Mouse (Mus musculus) liver, embryonic 16.5 days (tissue): ENCODE results near the gene Defb26. TPM values are rescaled to one million over a fixed set of nuclear protein-coding genes. Genes with fewer than 3 reads are reported as not detected.

Experiments
- ATAC-seq: fragments of 200-750 bp; cut with Nextera tagmentation; 2 replicates; pipeline ENCODE4 v1.8.0; 2017; ENCODE audit warnings: low read depth, mild to moderate bottlenecking, moderate number of reproducible peaks, moderate library complexity
- H3K27ac ChIP-seq: fragments of 300-500 bp; sonication (generic); 2 replicates; pipeline ENCODE4 v1.5.1; 2014; ENCODE audit warnings: mild to moderate bottlenecking, low read length
- H3K27me3 ChIP-seq: fragments of 300-500 bp; sonication (generic); 2 replicates; pipeline ENCODE4 v1.6.1; 2014; ENCODE audit warnings: low read depth, low read length, mixed read lengths; ENCODE audit not compliant: control insufficient read depth, insufficient read depth
- H3K36me3 ChIP-seq: fragments of 300-500 bp; sonication (generic); 2 replicates; pipeline ENCODE4 v1.6.1; 2014; ENCODE audit warnings: mild to moderate bottlenecking; ENCODE audit not compliant: control insufficient read depth, insufficient read depth
- H3K4me1 ChIP-seq: fragments of 300-500 bp; sonication (generic); 2 replicates; pipeline ENCODE4 v1.6.1; 2014; ENCODE audit warnings: low read depth, low read length, mixed read lengths; ENCODE audit not compliant: control insufficient read depth
- H3K4me2 ChIP-seq: fragments of 300-500 bp; sonication (generic); 2 replicates; pipeline ENCODE4 v1.6.1; 2014; ENCODE audit warnings: low read depth, low read length, mixed read lengths
- H3K4me3 ChIP-seq: fragments of 300-500 bp; sonication (generic); 2 replicates; pipeline ENCODE4 v1.5.1; 2014; ENCODE audit warnings: low read depth, mild to moderate bottlenecking, low read length
- H3K9ac ChIP-seq: fragments of 300-500 bp; sonication (generic); 2 replicates; pipeline ENCODE4 v1.6.1; 2014; ENCODE audit warnings: low read depth, low read length
- H3K9me3 ChIP-seq: fragments of 300-500 bp; sonication (generic); replicated peaks from 2 replicates; pipeline ENCODE4 v1.6.1; 2016; ENCODE audit warnings: low read length; ENCODE audit not compliant: control insufficient read depth
- WGBS: fragments of 180-500 bp; shearing (Covaris S2); extraction: QIAGEN DNeasy Blood & Tissue Kit; methylation state at CpG from one replicate; pipeline ENCODE4 v1.1.7; 2014; ENCODE audit not compliant: insufficient replicate concordance; 5-methylcytosine and 5-hydroxymethylcytosine counted together
- polyA plus RNA-seq: library from polyadenylated mRNA; unstranded; fragments of >200 nt; fragmentation: Nextera tagmentation; extraction: Ambion mirVana; gene quantifications from 2 replicates; pipeline ENCODE4 v1.2.1, GENCODE M21; 2015

The Defb26 gene
- not detected in 2 replicates for polyA plus RNA-seq

GRCm38 (mm10) chr2:152511592-152511991, at the start of gene Defb26:
Gene Defb26 (minus strand): TSS chr2:152511692.
- Histone ChIP-seq H3K27ac (no peak within 1 kb of the TSS), H3K36me3 (no peaks in the 10 kb centered on the region), H3K27me3 (no peaks in the 10 kb centered on the region), H3K9ac (no peak within 1 kb of the TSS), H3K4me3 (no peak within 1 kb of the TSS), H3K9me3 (no peaks in the 10 kb centered on the region), H3K4me1 (no peaks in the 10 kb centered on the region), H3K4me2 (no peak within 1 kb of the TSS)
- ATAC-seq, result no peak
- WGBS, result 62% methylated on average over 1 of the region's 1 CpGs

GRCm38 (mm10) chr2:152556655-152557054, 45.2 kb upstream of the Defb26 start:
- no peak for ATAC-seq
- no peak overlapping the region for H3K27ac ChIP-seq
- no peak overlapping the region for H3K9ac ChIP-seq
- H3K4me3 ChIP-seq, result no peak overlapping the region
- 60% methylated on average over 7 of the region's 7 CpGs for WGBS
- no peaks in the 10 kb centered on the region for H3K4me1 ChIP-seq
- H3K27me3 ChIP-seq, result no peaks in the 10 kb centered on the region
- H3K36me3 ChIP-seq, result no peaks in the 10 kb centered on the region
- H3K9me3 ChIP-seq, result no peaks in the 10 kb centered on the region
- no peak overlapping the region for H3K4me2 ChIP-seq

DNA sequence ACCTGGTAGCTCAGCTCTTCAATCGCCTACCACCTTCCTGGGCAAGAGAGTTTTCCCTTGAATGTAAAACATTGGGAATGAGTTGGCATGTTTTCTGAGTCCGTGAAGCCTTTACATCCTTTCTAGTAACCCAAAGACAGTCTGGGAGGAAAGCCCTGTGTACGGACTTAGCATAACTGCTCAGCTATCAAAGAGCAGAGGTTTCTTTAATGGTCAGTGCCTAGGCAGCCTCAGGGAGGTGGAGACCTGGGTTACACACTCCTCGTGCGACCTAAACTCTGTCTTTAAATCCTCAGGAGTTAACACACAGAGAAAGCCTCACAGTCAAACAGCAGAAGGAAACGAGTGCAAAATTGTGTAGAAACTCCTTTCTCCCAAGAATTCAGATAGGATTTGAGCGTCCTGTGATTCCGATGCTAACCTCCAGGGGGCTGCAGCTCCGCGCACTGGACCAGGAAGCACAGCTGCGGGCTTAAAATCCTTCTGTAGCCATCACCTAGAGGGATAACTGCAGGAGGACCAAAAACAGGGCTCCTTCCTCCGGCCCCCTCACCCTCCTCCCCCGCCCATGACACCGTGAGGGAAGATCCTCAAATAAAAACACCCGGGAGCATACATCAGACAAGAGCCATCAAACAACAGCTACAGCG, 42.4 kb upstream of the Defb26 start:
- Histone ChIP-seq H3K9me3 (no peaks in the 10 kb centered on the region), H3K9ac (no peak overlapping the region), H3K4me1 (no peaks in the 10 kb centered on the region), H3K27ac (no peak overlapping the region), H3K36me3 (no peaks in the 10 kb centered on the region), H3K4me2 (no peak overlapping the region), H3K27me3 (no peaks in the 10 kb centered on the region), H3K4me3 (no peak overlapping the region)
- 11% methylated on average over 16 of the region's 16 CpGs for WGBS
- ATAC-seq, result no peak

- no peak overlapping the region for H3K4me3 ChIP-seq
- no peaks in the 10 kb centered on the region for H3K4me1 ChIP-seq
- H3K27me3 ChIP-seq, result no peaks in the 10 kb centered on the region
- ATAC-seq, result no peak
- H3K27ac ChIP-seq, result no peak overlapping the region
- 58% methylated on average over 5 of the region's 5 CpGs for WGBS
- H3K9me3 ChIP-seq, result no peaks in the 10 kb centered on the region
- H3K36me3 ChIP-seq, result no peaks in the 10 kb centered on the region
- H3K4me2 ChIP-seq, result no peak overlapping the region
- no peak overlapping the region for H3K9ac ChIP-seq
Observed at GRCm38 (mm10) chr2:152548124-152548523, 36.6 kb upstream of the Defb26 start.

DNA sequence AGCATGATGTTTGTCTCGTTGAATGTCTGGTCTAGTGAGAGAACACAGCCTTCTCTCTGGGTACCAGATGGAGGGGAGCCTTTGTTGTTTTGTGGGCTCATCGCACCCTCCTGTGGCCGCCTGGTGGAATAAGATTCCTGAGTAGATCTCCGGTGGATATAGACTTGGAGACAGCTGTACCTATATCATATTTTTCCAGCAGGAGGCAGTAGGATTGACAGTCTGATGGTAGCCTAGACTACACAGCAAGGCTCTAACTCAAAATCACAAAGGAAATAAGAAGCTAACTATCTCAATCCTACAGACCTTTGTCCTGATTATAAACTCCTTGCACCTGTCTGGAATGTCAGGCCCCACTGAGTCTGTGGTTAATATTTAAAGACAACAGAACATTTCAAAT, 33.2 kb upstream of the Defb26 start:
- WGBS, result 19% methylated on average over 4 of the region's 4 CpGs
- H3K4me1 ChIP-seq, result no peaks in the 10 kb centered on the region
- no peaks in the 10 kb centered on the region for H3K36me3 ChIP-seq
- no peak overlapping the region for H3K27ac ChIP-seq
- ATAC-seq, result no peak
- no peaks in the 10 kb centered on the region for H3K9me3 ChIP-seq
- H3K4me3 ChIP-seq, result no peak overlapping the region
- no peak overlapping the region for H3K4me2 ChIP-seq
- H3K27me3 ChIP-seq, result no peaks in the 10 kb centered on the region
- no peak overlapping the region for H3K9ac ChIP-seq

- H3K9me3 ChIP-seq, result no peaks in the 10 kb centered on the region
- no peak overlapping the region for H3K27ac ChIP-seq
- H3K36me3 ChIP-seq, result no peaks in the 10 kb centered on the region
- H3K27me3 ChIP-seq, result no peaks in the 10 kb centered on the region
- no peak overlapping the region for H3K9ac ChIP-seq
- no peak overlapping the region for H3K4me3 ChIP-seq
- H3K4me1 ChIP-seq, result no peaks in the 10 kb centered on the region
- no peak for ATAC-seq
- 64% methylated on average over 4 of the region's 4 CpGs for WGBS
- no peak overlapping the region for H3K4me2 ChIP-seq
Observed at GRCm38 (mm10) chr2:152543478-152543877, 32.0 kb upstream of the Defb26 start.

- Histone ChIP-seq H3K27ac (no peak overlapping the region), H3K4me2 (no peak overlapping the region), H3K9ac (no peak overlapping the region), H3K4me1 (no peaks in the 10 kb centered on the region), H3K9me3 (no peaks in the 10 kb centered on the region), H3K27me3 (no peaks in the 10 kb centered on the region), H3K4me3 (no peak overlapping the region), H3K36me3 (no peaks in the 10 kb centered on the region)
- 63% methylated on average over 2 of the region's 2 CpGs for WGBS
- no peak for ATAC-seq
Observed at GRCm38 (mm10) chr2:152542897-152543296, 31.4 kb upstream of the Defb26 start.

DNA sequence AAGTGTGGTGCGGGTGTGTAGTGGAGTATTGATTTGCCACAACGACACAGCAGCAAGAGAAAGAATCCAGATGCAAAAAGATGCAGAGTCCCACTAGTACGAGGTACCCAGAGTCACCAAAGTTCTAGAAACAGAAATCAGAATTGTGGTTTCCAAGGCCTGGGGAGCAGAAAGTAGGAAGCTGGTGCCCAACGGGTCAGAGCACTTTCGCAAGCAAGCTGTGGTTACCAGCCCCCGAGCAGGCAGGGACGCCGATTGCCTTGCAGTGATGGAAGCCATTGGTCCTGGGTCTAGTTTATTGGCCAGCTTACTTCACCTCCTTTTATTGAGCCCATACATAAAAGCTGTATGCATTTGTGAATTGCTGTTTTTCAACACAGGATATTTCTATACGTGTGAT, 30.5 kb upstream of the Defb26 start:
- Histone ChIP-seq H3K27me3 (no peaks in the 10 kb centered on the region), H3K9me3 (no peaks in the 10 kb centered on the region), H3K4me2 (no peak overlapping the region), H3K9ac (no peak overlapping the region), H3K4me3 (no peak overlapping the region), H3K36me3 (no peaks in the 10 kb centered on the region), H3K27ac (no peak overlapping the region), H3K4me1 (no peaks in the 10 kb centered on the region)
- whole genome bisulfite sequencing, result 34% methylated on average over 9 of the region's 9 CpGs
- no peak for ATAC-seq

GRCm38 (mm10) chr2:152539944-152540710, 28.6 kb upstream of the Defb26 start, which contains the start of gene Defb29:
Gene Defb29 (minus strand): TSS chr2:152540098.
- Histone ChIP-seq H3K4me1 (no peaks in the 10 kb centered on the region), H3K9me3 (no peaks in the 10 kb centered on the region), H3K4me2 (no peak within 1 kb of the TSS), H3K4me3 (no peak within 1 kb of the TSS), H3K27ac (no peak within 1 kb of the TSS), H3K27me3 (no peaks in the 10 kb centered on the region), H3K9ac (no peak within 1 kb of the TSS), H3K36me3 (no peaks in the 10 kb centered on the region)
- WGBS, result 51% methylated on average over 13 of the region's 13 CpGs
- ATAC-seq, result no peak
